Mouse (Mus musculus) adrenal gland, postnatal 36 days (tissue): Measurements from ENCODE around the gene Sorcs3. TPM values are rescaled to one million over a fixed set of nuclear protein-coding genes. Genes with fewer than 3 reads are reported as not detected.

ENCODE experiments used
- DNase-seq, 2 experiments: peaks; one replicate each; pipeline ENCODE4 v3.0.0; 2021; ENCODE audit warnings: mixed read lengths in 1 of 2
- total RNA-seq, 2 experiments: library from RNA; stranded (reverse); gene quantifications; 2 replicates each; pipeline ENCODE4 v1.2.3; 2021

Gene Sorcs3
- total RNA-seq, 2 experiments from 2014 or later, result not detected

GRCm38 (mm10) chr19:48706924-48707320 lies 501.1 kb downstream of the Sorcs3 start:
- DNase-seq, result no peak

DNA sequence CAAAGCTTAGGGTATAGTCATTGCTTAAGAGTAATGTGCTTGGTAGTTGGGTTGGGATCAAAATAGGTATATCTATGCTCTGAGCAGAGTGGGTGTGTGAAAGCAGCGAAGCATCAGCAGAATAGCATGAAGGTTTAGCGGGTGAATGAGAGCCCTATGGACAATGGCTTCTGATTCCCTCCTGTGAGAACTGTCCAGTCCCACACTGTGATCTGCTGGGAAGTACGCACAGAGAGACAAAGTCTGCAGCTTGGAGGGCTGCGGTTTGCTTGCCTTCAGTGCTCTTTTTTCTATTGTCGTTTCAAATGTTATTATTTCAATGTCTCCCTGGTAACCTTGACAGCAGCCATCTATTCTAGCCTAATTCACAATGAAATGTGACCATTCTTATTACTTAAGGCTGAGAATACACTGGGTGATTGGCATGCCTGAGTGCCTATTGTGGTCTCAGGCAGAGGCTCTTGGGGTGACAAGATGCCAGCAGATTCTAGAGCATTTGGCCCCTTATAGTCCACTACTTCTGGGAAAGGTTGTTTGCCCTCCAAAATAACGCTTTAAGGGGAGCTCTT lies 520.1 kb downstream of the Sorcs3 start:
- DNase-seq, result no peak

- DNase-seq, result no peak
Observed at GRCm38 (mm10) chr19:48727048-48727447, 521.2 kb downstream of the Sorcs3 start.

DNA sequence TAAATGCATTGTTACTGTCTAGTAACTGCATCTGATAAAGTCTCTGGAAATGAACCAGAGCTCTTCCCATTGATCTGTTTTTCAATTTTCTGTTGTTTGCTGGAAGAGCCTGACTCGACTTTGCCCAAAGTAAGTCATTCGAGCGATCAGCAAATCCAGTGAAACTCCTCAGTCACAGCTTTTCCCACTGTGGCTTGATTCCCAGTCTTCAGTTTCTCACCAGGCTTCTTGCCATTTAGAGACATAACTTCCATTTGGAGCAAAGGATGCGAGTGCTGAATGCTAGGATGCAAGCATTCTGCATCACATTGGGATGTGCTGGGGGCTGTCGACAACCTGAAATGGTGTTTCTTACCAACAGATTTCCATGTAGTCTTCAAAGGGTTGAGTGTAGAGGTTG lies 521.8 kb downstream of the Sorcs3 start:
- no peak for DNase-seq

DNA sequence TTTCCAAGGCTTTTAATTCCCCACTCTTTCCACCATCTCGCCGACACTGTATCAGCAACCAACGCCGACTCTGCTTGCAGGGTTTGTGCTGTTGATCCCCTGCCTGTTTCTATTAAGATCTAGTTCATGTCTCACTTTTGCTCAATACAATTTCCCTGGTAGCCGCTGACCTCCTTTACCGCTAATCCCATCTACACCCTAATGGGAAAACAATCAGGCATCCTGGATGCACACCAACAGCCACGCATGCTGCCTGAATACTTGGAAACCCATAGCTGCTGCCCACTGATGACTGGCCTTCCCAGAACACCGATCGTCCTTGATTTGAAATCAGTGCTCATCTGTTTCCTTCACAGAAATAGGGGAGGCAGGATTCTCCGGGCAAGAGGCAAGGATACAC lies 525.9 kb downstream of the Sorcs3 start:
- DNase-seq, result no peak

DNA sequence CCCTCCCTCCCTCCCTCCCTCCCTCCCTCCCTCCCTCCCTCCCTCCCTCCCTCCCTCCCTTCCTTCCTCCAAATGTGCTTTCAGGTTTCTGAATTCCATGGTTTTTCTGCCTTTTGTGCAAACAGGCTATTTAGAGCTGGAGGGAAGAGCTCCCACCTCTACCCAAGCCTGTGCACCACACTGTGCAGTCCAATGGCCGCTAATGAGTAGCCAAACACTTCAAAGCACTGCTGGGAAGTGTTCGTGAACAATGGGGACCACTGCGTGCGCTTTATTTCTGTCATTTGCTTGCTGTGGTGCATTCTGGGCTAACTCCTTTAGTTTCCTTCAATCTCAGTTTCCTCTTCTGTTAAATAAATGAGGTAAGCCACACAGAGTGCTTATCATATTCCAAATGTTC lies 528.5 kb downstream of the Sorcs3 start:
- no peak for DNase-seq

GRCm38 (mm10) chr19:48737554-48737953 lies 531.7 kb downstream of the Sorcs3 start:
- DNase-seq, result no peak

DNA sequence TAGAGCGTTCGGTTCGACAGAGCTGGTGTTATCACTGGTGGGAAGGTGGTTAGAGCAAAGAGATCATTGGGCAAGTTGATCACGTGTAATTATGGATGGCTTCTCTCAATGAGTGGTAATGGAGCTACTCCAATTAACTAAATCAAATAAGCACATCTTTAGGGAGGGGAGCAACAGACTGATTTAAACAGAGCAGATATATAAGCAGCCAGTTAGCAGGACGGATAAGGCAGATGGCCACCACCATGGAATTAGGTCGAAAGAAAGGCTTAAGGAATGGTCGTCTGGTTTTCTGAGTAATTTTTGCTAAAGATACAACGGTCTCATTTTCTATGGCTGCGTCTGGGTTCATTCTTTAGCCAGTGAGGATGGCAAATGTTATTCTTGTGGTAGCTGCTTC lies 549.3 kb downstream of the Sorcs3 start:
- no peak for DNase-seq

- no peak for DNase-seq
Observed at GRCm38 (mm10) chr19:48756831-48757230, 551.0 kb downstream of the Sorcs3 start.

- DNase-seq, result no peak
Observed at GRCm38 (mm10) chr19:48766524-48766923, 560.7 kb downstream of the Sorcs3 start.

DNA sequence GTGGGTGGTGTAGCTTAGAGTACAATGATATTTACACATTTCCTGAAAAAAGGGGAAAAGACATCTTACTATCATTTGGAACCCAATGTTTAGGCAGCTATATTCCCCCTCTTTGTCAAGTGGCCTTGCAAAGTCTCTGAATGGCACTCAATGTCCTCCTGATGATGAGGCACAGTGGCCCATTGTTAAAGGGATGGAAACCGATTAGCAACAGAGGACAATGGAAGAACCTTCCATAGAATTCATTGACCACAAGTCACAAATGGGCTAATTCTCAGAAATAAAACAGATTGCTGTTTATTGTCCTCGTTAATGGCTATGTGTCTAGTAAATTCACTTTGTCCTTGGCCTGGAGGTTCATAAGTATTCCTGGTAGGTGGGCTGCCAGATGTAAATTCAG lies 565.7 kb downstream of the Sorcs3 start:
- DNase-seq, result no peak

- DNase-seq, result no peak
Observed at GRCm38 (mm10) chr19:48779095-48779765, 573.4 kb downstream of the Sorcs3 start.

DNA sequence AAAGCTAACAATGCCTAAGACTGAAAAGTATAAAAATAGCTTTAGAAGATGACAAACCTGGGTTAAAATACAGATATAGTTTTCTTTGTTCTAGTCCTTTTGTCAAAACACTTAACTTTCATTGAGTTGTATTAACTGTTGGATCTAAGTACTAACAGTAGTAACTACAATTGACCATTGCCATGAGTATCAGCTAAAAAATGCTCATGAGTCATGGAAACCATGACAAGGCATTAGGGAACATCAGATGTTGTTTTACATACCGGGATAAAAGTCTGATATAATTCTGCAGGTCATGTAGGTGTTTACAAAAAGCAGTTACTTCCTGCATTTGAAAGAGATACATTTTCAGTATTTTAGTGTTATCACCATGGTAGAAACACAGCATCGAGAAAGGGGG lies 575.0 kb downstream of the Sorcs3 start:
- DNase-seq, result no peak

DNA sequence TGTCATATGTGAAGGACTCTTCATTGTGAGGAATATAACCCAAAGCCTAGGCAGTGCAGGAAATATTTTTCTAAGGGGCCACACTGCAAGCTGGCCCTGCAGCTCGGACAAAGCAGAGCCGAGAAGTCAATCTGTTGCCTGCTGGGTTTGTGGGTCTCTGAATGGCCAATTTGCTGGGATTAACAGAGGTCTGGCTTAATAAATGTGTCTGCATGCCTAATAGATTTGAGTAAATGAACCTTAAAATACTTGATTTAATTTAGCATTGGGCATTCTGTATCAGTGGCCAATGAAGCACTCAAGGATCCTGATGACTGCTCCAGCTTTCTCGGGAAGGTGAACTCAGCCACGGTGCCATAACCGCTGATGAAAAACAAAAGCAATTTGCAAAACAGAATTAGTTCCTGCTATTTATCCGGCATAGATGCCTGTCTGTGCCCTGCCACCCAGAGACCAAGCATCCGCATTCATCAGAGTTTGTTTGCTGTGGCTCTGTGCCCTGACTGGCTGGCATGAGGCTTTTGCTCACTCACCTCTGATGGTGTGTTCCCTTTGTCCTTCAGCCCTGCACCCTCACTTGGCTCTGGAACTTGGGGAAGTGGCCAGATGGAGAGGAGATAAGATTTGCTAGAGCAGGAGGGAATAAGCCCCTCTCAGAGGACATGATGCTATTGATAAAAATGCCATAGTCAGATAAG lies 576.3 kb downstream of the Sorcs3 start:
- no peak for DNase-seq

GRCm38 (mm10) chr19:48787269-48787668 lies 581.4 kb downstream of the Sorcs3 start:
- no peak for DNase-seq

- no peak for DNase-seq
Observed at GRCm38 (mm10) chr19:48804546-48804945, 598.7 kb downstream of the Sorcs3 start.

DNA sequence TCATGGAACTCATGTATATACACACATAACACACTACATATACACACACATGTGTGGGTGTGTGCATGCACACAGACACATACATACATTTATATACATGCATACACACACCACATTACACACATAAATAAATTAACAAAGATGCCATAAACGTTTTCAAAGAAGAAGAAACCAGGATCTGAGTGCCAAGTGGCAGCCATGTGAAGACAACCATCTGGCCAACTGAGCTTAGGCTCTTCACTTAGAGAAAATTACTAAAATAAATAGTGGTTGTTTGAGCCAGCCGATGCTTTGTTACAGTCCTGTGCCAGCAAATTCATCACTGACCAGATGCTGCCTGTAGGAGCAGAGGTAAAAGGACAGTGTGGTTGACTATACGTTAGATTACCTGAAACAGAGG lies 605.7 kb downstream of the Sorcs3 start:
- no peak for DNase-seq

DNA sequence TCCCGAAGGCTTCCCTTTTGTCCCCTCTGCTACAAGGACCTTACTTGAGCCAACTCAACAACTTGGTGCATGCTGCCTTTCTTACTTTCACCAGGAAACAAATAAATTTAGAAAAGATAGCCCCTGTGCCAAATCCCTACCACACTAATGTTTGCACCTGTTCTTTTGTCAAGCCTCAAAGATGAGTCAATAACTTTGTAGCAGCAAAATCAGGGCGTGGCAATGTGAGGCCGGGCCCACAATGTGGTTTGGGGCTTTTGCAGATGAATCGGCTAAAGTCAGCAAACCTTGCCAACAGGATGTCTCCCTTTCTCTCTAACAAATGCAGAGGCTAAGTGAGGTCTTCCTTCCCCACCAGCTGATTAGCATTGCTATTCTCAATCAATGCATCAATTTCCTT lies 608.0 kb downstream of the Sorcs3 start:
- DNase-seq, result no peak

- DNase-seq, result no peak
Observed at GRCm38 (mm10) chr19:48815064-48815463, 609.2 kb downstream of the Sorcs3 start.

DNA sequence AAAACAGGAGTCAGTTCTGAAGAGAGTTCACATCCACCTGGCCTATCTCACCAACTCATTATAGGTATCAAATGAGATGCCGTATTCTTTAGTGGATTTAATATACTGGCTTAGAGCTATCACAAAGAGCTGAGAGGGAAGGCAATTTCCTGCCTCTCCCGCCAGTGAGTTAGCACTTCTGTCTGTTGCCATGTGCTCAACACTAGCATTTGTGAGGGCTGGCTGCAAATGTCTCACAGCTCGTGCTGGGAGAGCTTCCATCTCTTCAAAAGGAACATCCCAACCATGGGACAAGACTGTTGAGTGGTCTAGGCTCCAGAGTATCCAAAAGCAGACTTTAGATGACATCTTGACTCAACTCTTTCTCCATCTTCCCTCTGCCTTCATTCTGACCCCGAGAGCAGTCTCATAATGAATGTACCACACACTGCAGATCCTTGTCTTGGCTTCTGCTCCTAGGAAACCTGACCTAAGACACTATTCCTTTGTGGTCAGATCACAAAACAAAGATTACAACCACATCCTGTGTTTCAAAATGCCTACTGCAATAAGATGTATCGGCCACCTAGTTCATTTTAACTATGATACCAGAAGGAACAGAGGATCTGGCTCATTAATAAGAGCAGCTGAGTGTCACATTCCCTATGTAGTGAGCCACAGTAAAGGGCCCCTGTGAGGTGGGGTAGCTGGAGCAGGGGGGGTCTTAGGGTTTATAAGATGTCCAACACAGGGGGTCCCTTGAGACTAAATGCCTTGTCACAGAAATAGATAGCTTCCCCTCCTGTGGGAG lies 614.9 kb downstream of the Sorcs3 start:
- no peak for DNase-seq

GRCm38 (mm10) chr19:48821283-48821715 lies 615.5 kb downstream of the Sorcs3 start:
- DNase-seq, result no peak

DNA sequence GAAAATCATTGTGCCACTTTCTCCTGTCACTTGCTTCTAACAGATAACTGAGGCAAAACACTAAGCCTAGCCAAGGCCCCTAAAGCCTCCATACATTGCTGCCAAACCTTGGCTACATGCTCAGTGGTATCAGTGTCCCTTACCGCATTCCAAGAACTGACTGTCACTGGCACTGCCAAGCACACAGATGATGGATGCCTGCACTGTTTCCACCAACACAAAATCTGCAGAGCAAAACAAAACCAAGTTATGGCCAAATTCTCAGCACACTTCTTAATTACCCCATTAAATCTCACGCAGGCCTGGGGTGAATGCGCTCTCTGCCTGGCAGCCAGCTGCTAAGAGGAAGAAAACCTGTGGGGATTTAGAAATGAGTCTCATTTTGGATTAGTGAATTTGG lies 628.5 kb downstream of the Sorcs3 start:
- DNase-seq, result no peak

DNA sequence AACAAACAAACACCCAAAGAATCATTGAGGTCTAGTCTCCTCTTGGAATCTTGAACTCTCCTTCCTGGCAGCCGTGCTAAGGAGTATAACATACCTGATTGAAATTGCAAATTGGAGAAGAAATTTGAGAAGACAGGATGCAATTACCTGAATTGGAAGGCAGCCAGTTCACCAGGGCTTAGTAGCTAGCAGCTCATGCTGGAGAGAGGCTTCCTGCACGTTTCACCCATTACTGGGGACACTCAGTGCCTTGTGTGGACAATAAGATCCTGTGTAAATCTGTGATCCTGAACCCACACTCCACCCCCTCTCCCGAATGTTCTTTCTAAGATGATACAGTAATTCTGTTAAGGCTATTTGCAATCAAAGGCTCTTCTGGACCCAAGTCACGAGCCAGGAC lies 633.6 kb downstream of the Sorcs3 start:
- no peak for DNase-seq
